Mouse (Mus musculus) liver, embryonic 15.5 days (tissue): ENCODE measurements around the gene Gm17545. TPM values are rescaled to one million over a fixed set of nuclear protein-coding genes. Genes with fewer than 3 reads are reported as not detected.

Experiments
- ATAC-seq: fragments of 200-750 bp; cut with Nextera tagmentation; 2 replicates; pipeline ENCODE4 v1.8.0; 2017; ENCODE audit warnings: moderate number of reproducible peaks, mild to moderate bottlenecking, moderate library complexity; ENCODE audit not compliant: insufficient read depth
- H3K27ac ChIP-seq: fragments of 300-500 bp; sonication (generic); replicated peaks from 2 replicates; pipeline ENCODE4 v1.5.1; 2015; ENCODE audit warnings: mild to moderate bottlenecking, inconsistent platforms
- H3K27me3 ChIP-seq: fragments of 300-500 bp; sonication (generic); 2 replicates; pipeline ENCODE4 v1.6.1; 2015; ENCODE audit warnings: mild to moderate bottlenecking, inconsistent platforms
- H3K36me3 ChIP-seq: fragments of 300-500 bp; sonication (generic); replicated peaks from 2 replicates; pipeline ENCODE4 v1.6.1; 2015; ENCODE audit warnings: moderate library complexity, mild to moderate bottlenecking, inconsistent platforms
- H3K4me1 ChIP-seq: fragments of 300-500 bp; sonication (generic); replicated peaks from 2 replicates; pipeline ENCODE4 v1.6.1; 2015; ENCODE audit warnings: inconsistent platforms
- H3K4me2 ChIP-seq: fragments of 300-500 bp; sonication (generic); 2 replicates; pipeline ENCODE4 v1.6.1; 2015; ENCODE audit warnings: moderate library complexity, mild to moderate bottlenecking, inconsistent platforms
- H3K4me3 ChIP-seq: fragments of 300-500 bp; sonication (generic); replicated peaks from 2 replicates; pipeline ENCODE4 v1.5.1; 2015; ENCODE audit warnings: mild to moderate bottlenecking, inconsistent platforms
- H3K9ac ChIP-seq: fragments of 300-500 bp; sonication (generic); 2 replicates; pipeline ENCODE4 v1.6.1; 2015; ENCODE audit warnings: moderate library complexity, mild to moderate bottlenecking, inconsistent platforms
- H3K9me3 ChIP-seq: fragments of 300-500 bp; sonication (generic); replicated peaks from 2 replicates; pipeline ENCODE4 v1.6.1; 2016; ENCODE audit warnings: inconsistent platforms
- whole genome bisulfite sequencing: fragments of 180-500 bp; shearing (Covaris S2); methylation state at CpG from one replicate; pipeline ENCODE4 v1.1.7; 2015; ENCODE audit warnings: mixed read lengths; ENCODE audit not compliant: insufficient replicate concordance; 5-methylcytosine and 5-hydroxymethylcytosine counted together
- polyA plus RNA-seq: library from polyadenylated mRNA; unstranded; fragments of >200 nt; fragmentation: Nextera tagmentation; extraction: Ambion mirVana; gene quantifications from 2 replicates; pipeline ENCODE4 v1.2.1, GENCODE M21; 2015

Gene Gm17545
- polyA plus RNA-seq, 1 experiment from 2014 or later: not detected

DNA sequence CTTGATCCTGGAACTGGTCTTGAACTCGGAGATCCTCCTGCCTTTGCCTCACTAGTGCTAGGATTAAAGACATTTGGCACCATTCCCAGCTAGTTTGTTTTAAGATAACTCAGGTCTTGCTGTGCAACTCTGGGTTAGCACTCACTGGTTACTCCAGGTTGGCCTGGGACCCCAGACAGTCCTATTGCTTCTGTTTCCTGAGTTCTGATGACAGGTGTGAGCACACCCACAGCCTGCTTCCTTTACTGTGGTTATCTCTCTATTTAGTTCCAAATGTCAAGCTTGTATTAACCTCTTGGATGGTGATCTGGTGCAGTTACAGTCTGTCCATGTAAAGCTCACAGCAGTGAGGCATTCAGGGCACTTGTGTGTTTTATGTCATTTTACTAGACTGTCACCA lies 30.6 kb upstream of the Gm17545 start:
- H3K27ac ChIP-seq: no peak overlapping the region
- no peak overlapping the region for H3K9ac ChIP-seq
- H3K9me3 ChIP-seq: no peaks in the 10 kb centered on the region
- H3K4me2 ChIP-seq: no peak overlapping the region
- 39% methylated on average over 1 of the region's 1 CpGs for WGBS
- no peak overlapping the region for H3K4me3 ChIP-seq
- no peak for ATAC-seq
- H3K36me3 ChIP-seq: no peaks in the 10 kb centered on the region
- peaks cover 21% of the 10 kb centered on the region for H3K4me1 ChIP-seq
- H3K27me3 ChIP-seq: no peaks in the 10 kb centered on the region

GRCm38 (mm10) chr9:22424196-22424595 lies 29.9 kb upstream of the Gm17545 start:
- H3K27me3 ChIP-seq: no peaks in the 10 kb centered on the region
- ATAC-seq: no peak
- H3K27ac ChIP-seq: no peak overlapping the region
- no peak overlapping the region for H3K4me3 ChIP-seq
- no peaks in the 10 kb centered on the region for H3K9me3 ChIP-seq
- H3K9ac ChIP-seq: no peak overlapping the region
- H3K36me3 ChIP-seq: no peaks in the 10 kb centered on the region
- 55% methylated on average over 10 of the region's 10 CpGs for WGBS
- H3K4me2 ChIP-seq: no peak overlapping the region
- H3K4me1 ChIP-seq: peaks cover 27% of the 10 kb centered on the region

DNA sequence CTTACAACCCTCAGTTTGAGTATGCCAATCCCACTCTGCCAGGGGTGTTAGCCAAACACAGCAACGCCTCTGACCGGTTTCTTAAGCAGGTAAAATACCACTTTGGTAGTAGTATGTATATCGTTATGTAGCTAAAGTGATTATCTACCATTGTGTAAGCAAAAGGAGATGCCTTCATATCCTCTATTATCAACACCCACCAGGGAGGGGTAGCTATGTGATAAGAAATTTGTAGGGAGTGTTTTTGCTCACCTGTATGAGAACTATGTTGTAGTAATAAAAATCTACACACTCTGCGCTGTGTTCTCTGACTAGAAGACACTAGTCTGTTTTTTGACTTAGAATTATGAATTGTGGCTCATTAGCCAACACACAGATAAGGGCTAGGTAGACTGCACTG lies 29.4 kb upstream of the Gm17545 start:
- ATAC-seq: no peak
- H3K27ac ChIP-seq: no peak overlapping the region
- no peak overlapping the region for H3K4me3 ChIP-seq
- WGBS: 74% methylated on average over 4 of the region's 4 CpGs
- no peak overlapping the region for H3K9ac ChIP-seq
- no peaks in the 10 kb centered on the region for H3K27me3 ChIP-seq
- H3K9me3 ChIP-seq: no peaks in the 10 kb centered on the region
- H3K36me3 ChIP-seq: no peaks in the 10 kb centered on the region
- H3K4me2 ChIP-seq: no peak overlapping the region
- peaks cover 29% of the 10 kb centered on the region for H3K4me1 ChIP-seq

DNA sequence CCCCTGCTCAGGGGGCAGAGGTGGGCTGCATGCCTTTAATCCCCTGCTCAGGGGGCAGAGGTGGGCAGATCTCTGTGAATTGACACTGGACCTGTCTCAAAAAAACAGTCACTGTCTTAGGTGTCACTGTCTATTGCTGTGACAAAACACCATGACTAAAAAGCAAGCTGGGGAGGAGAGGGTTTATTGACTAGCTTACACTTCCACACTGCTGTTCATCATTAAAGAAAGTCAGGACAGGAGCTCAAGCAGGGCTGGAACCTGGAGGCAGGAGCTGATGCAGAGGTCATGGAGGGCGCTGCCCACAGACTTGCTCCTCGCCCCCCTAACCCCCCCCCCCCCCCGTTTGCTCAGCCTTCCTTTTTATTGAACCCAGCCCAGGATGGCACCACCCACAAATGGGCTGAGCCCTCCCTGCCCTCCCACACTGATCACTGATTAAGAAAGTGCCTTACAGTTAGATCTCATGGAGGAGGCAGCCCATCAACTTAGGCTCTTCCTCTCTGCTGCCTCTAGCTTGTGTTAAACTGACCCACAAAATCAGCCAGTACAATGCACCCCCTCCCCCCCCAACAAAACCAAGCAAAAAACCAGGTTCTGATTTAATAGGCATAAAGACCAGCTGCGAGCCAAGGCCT lies 25.9 kb upstream of the Gm17545 start:
- 28% methylated on average over 2 of the region's 4 CpGs for WGBS
- H3K9me3 ChIP-seq: no peaks in the 10 kb centered on the region
- H3K36me3 ChIP-seq: no peaks in the 10 kb centered on the region
- no peak overlapping the region for H3K27ac ChIP-seq
- H3K27me3 ChIP-seq: no peaks in the 10 kb centered on the region
- peaks cover 32% of the 10 kb centered on the region for H3K4me1 ChIP-seq
- H3K4me2 ChIP-seq: no peak overlapping the region; the same call in 1 of the 2 replicates
- H3K4me3 ChIP-seq: no peak overlapping the region
- no peak overlapping the region for H3K9ac ChIP-seq
- 0 out of 2 replicates have a peak, but pooled peaks have one; percentile 37 for ATAC-seq

- H3K9ac ChIP-seq: no peak overlapping the region
- H3K9me3 ChIP-seq: no peaks in the 10 kb centered on the region
- no peaks in the 10 kb centered on the region for H3K36me3 ChIP-seq
- H3K4me3 ChIP-seq: no peak overlapping the region
- 67% methylated on average over 14 of the region's 14 CpGs for WGBS
- H3K4me2 ChIP-seq: no peak overlapping the region
- H3K27me3 ChIP-seq: no peaks in the 10 kb centered on the region
- H3K4me1 ChIP-seq: peaks cover 32% of the 10 kb centered on the region
- no peak overlapping the region for H3K27ac ChIP-seq
- ATAC-seq: no peak
Observed at GRCm38 (mm10) chr9:22428666-22429410, 25.3 kb upstream of the Gm17545 start.

GRCm38 (mm10) chr9:22429533-22430241 lies 24.4 kb upstream of the Gm17545 start:
- WGBS: 40% methylated on average over 15 of the region's 15 CpGs
- Histone ChIP-seq H3K4me3 (no peak overlapping the region), H3K4me1 (peaks cover 27% of the 10 kb centered on the region), H3K9ac (no peak overlapping the region), H3K4me2 (peak overlapping the region; percentile 36), H3K27ac (no peak overlapping the region), H3K36me3 (no peaks in the 10 kb centered on the region), H3K27me3 (no peaks in the 10 kb centered on the region), H3K9me3 (no peaks in the 10 kb centered on the region)
- ATAC-seq: no peak

DNA sequence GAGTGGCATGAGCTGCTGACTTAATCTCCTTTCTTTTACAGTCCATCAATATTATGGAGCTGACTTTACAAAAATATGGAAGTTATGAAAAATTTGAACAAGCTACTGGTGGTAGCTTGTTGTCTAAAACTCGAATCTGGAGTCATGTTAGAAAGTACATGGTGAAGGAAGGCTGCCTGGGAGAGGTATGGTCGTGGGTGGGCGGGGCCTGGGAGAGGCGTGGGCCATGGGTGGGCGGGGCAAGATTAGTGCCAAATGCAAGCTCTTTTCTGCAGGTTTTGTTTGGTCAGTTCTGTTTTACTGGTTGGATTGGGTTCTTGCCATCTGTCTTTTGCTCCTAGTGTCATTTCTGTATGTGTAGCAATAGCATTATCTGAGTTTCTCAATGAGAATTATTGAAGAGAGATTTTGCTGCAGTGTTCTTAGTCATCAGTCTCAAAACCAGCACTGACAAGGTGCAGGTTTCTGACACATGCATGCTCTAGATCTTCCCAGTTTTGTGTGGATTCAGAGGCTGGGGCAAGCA lies 23.7 kb upstream of the Gm17545 start:
- H3K27me3 ChIP-seq: no peaks in the 10 kb centered on the region
- H3K27ac ChIP-seq: no peak overlapping the region
- H3K36me3 ChIP-seq: no peaks in the 10 kb centered on the region
- H3K4me1 ChIP-seq: peaks cover 24% of the 10 kb centered on the region
- peak overlapping the region; percentile 36 for H3K4me2 ChIP-seq
- no peaks in the 10 kb centered on the region for H3K9me3 ChIP-seq
- no peak overlapping the region for H3K9ac ChIP-seq
- no peak for ATAC-seq
- WGBS: 13% methylated on average over 5 of the region's 5 CpGs
- no peak overlapping the region for H3K4me3 ChIP-seq

GRCm38 (mm10) chr9:22433221-22433620 lies 20.9 kb upstream of the Gm17545 start:
- peaks cover 23% of the 10 kb centered on the region for H3K4me1 ChIP-seq
- no peak overlapping the region for H3K4me3 ChIP-seq
- no peaks in the 10 kb centered on the region for H3K36me3 ChIP-seq
- H3K27me3 ChIP-seq: no peaks in the 10 kb centered on the region
- H3K9ac ChIP-seq: no peak overlapping the region
- no peak overlapping the region for H3K27ac ChIP-seq
- H3K4me2 ChIP-seq: no peak overlapping the region
- H3K9me3 ChIP-seq: no peaks in the 10 kb centered on the region
- no peak for ATAC-seq
- 60% methylated on average over 2 of the region's 2 CpGs for WGBS

DNA sequence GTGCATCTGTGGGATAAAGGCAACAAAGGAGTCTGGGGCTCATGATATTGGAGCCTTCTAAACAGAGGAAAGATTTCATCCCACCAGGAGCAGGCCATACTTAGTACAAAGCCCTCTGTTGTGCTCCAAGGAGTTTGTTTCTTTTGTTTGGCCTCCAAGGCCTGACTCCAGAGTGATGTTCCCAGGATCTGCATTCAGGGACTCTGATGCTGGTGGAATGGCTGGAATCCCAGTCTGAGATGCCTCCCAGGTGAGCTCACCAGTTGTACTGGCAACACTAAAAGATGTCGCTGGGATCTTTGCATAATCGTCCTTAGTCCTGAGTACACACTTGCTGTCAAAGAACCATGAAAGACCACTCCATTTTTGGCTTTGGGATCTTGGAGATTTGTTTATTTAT lies 20.0 kb upstream of the Gm17545 start:
- H3K4me3 ChIP-seq: no peak overlapping the region
- H3K4me2 ChIP-seq: no peak overlapping the region
- H3K36me3 ChIP-seq: no peaks in the 10 kb centered on the region
- H3K27me3 ChIP-seq: no peaks in the 10 kb centered on the region
- 59% methylated on average over 2 of the region's 2 CpGs for WGBS
- no peak for ATAC-seq
- H3K27ac ChIP-seq: no peak overlapping the region
- no peaks in the 10 kb centered on the region for H3K9me3 ChIP-seq
- H3K9ac ChIP-seq: no peak overlapping the region
- peaks cover 14% of the 10 kb centered on the region for H3K4me1 ChIP-seq

DNA sequence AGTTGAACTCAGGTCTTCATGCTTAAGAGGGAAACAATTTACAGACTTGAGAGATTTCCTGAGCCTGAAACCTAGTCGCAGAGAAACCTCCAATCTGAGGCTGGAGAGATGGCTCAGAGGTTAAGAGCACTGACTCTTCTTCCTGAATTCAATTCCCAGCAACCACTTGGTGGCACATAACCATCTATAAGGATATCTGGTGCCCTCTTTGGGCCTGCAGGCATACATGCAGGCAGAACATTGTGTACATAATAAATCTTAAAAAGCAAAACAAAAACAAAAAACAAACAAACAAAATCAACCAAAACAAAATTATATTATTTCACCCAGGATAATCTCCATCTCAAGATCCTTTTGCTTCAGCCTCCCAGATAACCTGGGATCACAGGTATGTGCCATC lies 15.3 kb upstream of the Gm17545 start:
- ATAC-seq: no peak
- no peak overlapping the region for H3K27ac ChIP-seq
- H3K36me3 ChIP-seq: no peaks in the 10 kb centered on the region
- H3K9me3 ChIP-seq: no peaks in the 10 kb centered on the region
- H3K4me2 ChIP-seq: no peak overlapping the region
- 56% methylated on average over 1 of the region's 1 CpGs for WGBS
- no peaks in the 10 kb centered on the region for H3K4me1 ChIP-seq
- no peak overlapping the region for H3K4me3 ChIP-seq
- no peak overlapping the region for H3K9ac ChIP-seq
- no peaks in the 10 kb centered on the region for H3K27me3 ChIP-seq

DNA sequence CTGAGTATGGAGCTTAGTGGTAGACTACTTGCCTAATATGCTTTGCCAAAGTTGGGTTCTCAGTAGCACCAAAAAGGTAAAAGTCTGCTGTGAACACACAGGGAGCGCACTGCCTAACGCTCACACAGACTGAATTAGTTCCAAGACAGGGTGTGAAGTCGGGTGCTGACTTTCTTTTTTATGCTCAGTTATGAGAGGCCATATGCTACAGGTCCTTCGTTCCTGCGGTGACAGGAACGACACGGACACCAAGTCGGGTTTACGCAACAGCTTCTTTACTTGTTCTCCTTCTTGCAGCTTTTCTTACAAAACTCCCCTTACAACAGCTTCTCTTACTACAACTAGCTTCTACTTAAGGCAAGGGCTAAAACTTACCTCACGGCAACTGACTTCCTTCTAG lies 10.9 kb upstream of the Gm17545 start:
- H3K4me2 ChIP-seq: no peak overlapping the region
- H3K36me3 ChIP-seq: peaks cover 15% of the 10 kb centered on the region
- ATAC-seq: no peak
- 0 out of 2 replicates have a peak overlapping the region, but pooled peaks have one; percentile 19 for H3K27ac ChIP-seq
- no peak overlapping the region for H3K4me3 ChIP-seq
- H3K9ac ChIP-seq: no peak overlapping the region
- WGBS: 71% methylated on average over 10 of the region's 10 CpGs
- H3K9me3 ChIP-seq: no peaks in the 10 kb centered on the region
- peaks cover 9% of the 10 kb centered on the region; the same call in 1 of the 2 replicates for H3K4me1 ChIP-seq
- H3K27me3 ChIP-seq: no peaks in the 10 kb centered on the region
